Mouse (Mus musculus) embryonic facial prominence, embryonic 14.5 days (tissue): ENCODE measurements around the gene Ikzf1. TPM values are rescaled to one million over a fixed set of nuclear protein-coding genes. Genes with fewer than 3 reads are reported as not detected.

Experiments
- ATAC-seq: fragments of 200-750 bp; cut with Nextera tagmentation; 2 replicates; pipeline ENCODE4 v1.8.0; 2017; ENCODE audit warnings: low read depth, moderate number of reproducible peaks, moderate TSS enrichment
- DNase-seq: peaks from one replicate; pipeline ENCODE4 v3.0.0-alpha.2; 2015; ENCODE audit warnings: low spot score
- H3K27ac ChIP-seq: fragments of 300-500 bp; sonication (generic); replicated peaks from 2 replicates; pipeline ENCODE4 v1.5.1; 2014; ENCODE audit warnings: low read depth, mild to moderate bottlenecking, low read length, moderate library complexity
- H3K27me3 ChIP-seq: fragments of 300-500 bp; sonication (generic); replicated peaks from 2 replicates; pipeline ENCODE4 v1.6.1; 2014; ENCODE audit warnings: low read length; ENCODE audit not compliant: control insufficient read depth, insufficient read depth
- H3K36me3 ChIP-seq: fragments of 300-500 bp; sonication (generic); 2 replicates; pipeline ENCODE4 v1.6.1; 2014; ENCODE audit warnings: low read length, mixed read lengths; ENCODE audit not compliant: control insufficient read depth, insufficient read depth
- H3K4me1 ChIP-seq: fragments of 300-500 bp; sonication (generic); 2 replicates; pipeline ENCODE4 v1.6.1; 2014; ENCODE audit warnings: antibody characterized with exemption, low read length; ENCODE audit not compliant: control insufficient read depth, insufficient read depth
- H3K4me2 ChIP-seq: fragments of 300-500 bp; sonication (generic); 2 replicates; pipeline ENCODE4 v1.6.1; 2014; ENCODE audit warnings: low read depth, mild to moderate bottlenecking, low read length, moderate library complexity, mixed read lengths
- H3K4me3 ChIP-seq: fragments of 300-500 bp; sonication (generic); 2 replicates; pipeline ENCODE4 v1.5.1; 2014; ENCODE audit warnings: low read depth, mild to moderate bottlenecking, low read length
- H3K9ac ChIP-seq: fragments of 300-500 bp; sonication (generic); 2 replicates; pipeline ENCODE4 v1.6.1; 2014; ENCODE audit warnings: low read depth, mild to moderate bottlenecking, low read length, moderate library complexity, mixed read lengths
- H3K9me3 ChIP-seq: fragments of 300-500 bp; sonication (generic); 2 replicates; pipeline ENCODE4 v1.6.1; 2016; ENCODE audit warnings: low read length; ENCODE audit not compliant: control insufficient read depth
- WGBS: fragments of 180-500 bp; shearing (Covaris S2); extraction: QIAGEN DNeasy Blood & Tissue Kit; methylation state at CpG from one replicate; pipeline ENCODE4 v1.1.7; 2014; 5-methylcytosine and 5-hydroxymethylcytosine counted together
- polyA plus RNA-seq: library from polyadenylated mRNA; unstranded; fragments of >200 nt; fragmentation: Nextera tagmentation; extraction: Ambion mirVana; gene quantifications from 2 replicates; pipeline ENCODE4 v1.2.1, GENCODE M21; 2014

The Ikzf1 gene
- polyA plus RNA-seq, 1 experiment from 2014 or later, result 4.7 TPM

- no peaks in the 10 kb centered on the region for H3K27me3 ChIP-seq
- ATAC-seq, result no peak
- no peak for DNase-seq
- H3K36me3 ChIP-seq, result no peaks in the 10 kb centered on the region
- H3K4me3 ChIP-seq, result no peak overlapping the region
- WGBS, result 88% methylated on average over 9 of the region's 9 CpGs
- H3K4me1 ChIP-seq, result no peaks in the 10 kb centered on the region
- no peak overlapping the region for H3K9ac ChIP-seq
- H3K27ac ChIP-seq, result no peak overlapping the region
- no peak overlapping the region for H3K4me2 ChIP-seq
- H3K9me3 ChIP-seq, result no peaks in the 10 kb centered on the region
Measured at GRCm38 (mm10) chr11:11708154-11708719, 23.4 kb downstream of the Ikzf1 start.

- no peak for ATAC-seq
- H3K27ac ChIP-seq, result no peak overlapping the region
Measured at GRCm38 (mm10) chr11:11709311-11709710, 24.5 kb downstream of the Ikzf1 start.

GRCm38 (mm10) chr11:11710718-11711117, 25.9 kb downstream of the Ikzf1 start:
- Histone ChIP-seq H3K36me3 (no peaks in the 10 kb centered on the region), H3K4me2 (no peak overlapping the region), H3K27ac (no peak overlapping the region), H3K27me3 (no peaks in the 10 kb centered on the region), H3K4me1 (no peaks in the 10 kb centered on the region), H3K9me3 (no peaks in the 10 kb centered on the region), H3K9ac (no peak overlapping the region), H3K4me3 (no peak overlapping the region)
- DNase-seq, result no peak
- ATAC-seq, result no peak

More at GRCm38 (mm10) chr11:11709311-11709710, 24.5 kb downstream of the Ikzf1 start:
- no peak overlapping the region for H3K4me2 ChIP-seq
- no peak overlapping the region for H3K9ac ChIP-seq
- no peak overlapping the region for H3K4me3 ChIP-seq
- H3K4me1 ChIP-seq, result no peaks in the 10 kb centered on the region
- 86% methylated on average over 6 of the region's 6 CpGs for WGBS
- no peak for DNase-seq
- no peaks in the 10 kb centered on the region for H3K9me3 ChIP-seq
- H3K36me3 ChIP-seq, result no peaks in the 10 kb centered on the region
- no peaks in the 10 kb centered on the region for H3K27me3 ChIP-seq

- WGBS, result 56% methylated on average over 7 of the region's 7 CpGs
- Histone ChIP-seq H3K27me3 (no peaks in the 10 kb centered on the region), H3K9me3 (no peaks in the 10 kb centered on the region), H3K4me2 (no peak overlapping the region), H3K4me3 (no peak overlapping the region), H3K4me1 (no peaks in the 10 kb centered on the region), H3K36me3 (no peaks in the 10 kb centered on the region), H3K27ac (no peak overlapping the region), H3K9ac (no peak overlapping the region)
- DNase-seq, result no peak
- ATAC-seq, result no peak
Measured at GRCm38 (mm10) chr11:11711748-11712147, 26.9 kb downstream of the Ikzf1 start.

- Histone ChIP-seq H3K4me2 (no peak overlapping the region), H3K9me3 (no peaks in the 10 kb centered on the region), H3K27me3 (no peaks in the 10 kb centered on the region), H3K4me1 (no peaks in the 10 kb centered on the region), H3K27ac (no peak overlapping the region), H3K4me3 (no peak overlapping the region), H3K9ac (no peak overlapping the region), H3K36me3 (no peaks in the 10 kb centered on the region)
- DNase-seq, result no peak
- 80% methylated on average over 2 of the region's 2 CpGs for WGBS
- no peak for ATAC-seq
Measured at GRCm38 (mm10) chr11:11714676-11715075, 29.9 kb downstream of the Ikzf1 start.

GRCm38 (mm10) chr11:11715963-11716691, 31.3 kb downstream of the Ikzf1 start:
- no peak overlapping the region for H3K27ac ChIP-seq
- DNase-seq (no peak), ATAC-seq (no peak)
- H3K9me3 ChIP-seq, result no peaks in the 10 kb centered on the region
- no peaks in the 10 kb centered on the region for H3K4me1 ChIP-seq
- WGBS, result 84% methylated on average over 7 of the region's 7 CpGs
- no peaks in the 10 kb centered on the region for H3K27me3 ChIP-seq
- no peak overlapping the region for H3K9ac ChIP-seq
- H3K4me3 ChIP-seq, result no peak overlapping the region
- no peaks in the 10 kb centered on the region for H3K36me3 ChIP-seq
- no peak overlapping the region for H3K4me2 ChIP-seq

GRCm38 (mm10) chr11:11716692-11717037, 31.9 kb downstream of the Ikzf1 start:
- ATAC-seq, result no peak
- Histone ChIP-seq H3K4me1 (no peaks in the 10 kb centered on the region), H3K4me2 (no peak overlapping the region), H3K27ac (no peak overlapping the region), H3K27me3 (no peaks in the 10 kb centered on the region), H3K9ac (no peak overlapping the region), H3K9me3 (no peaks in the 10 kb centered on the region), H3K36me3 (no peaks in the 10 kb centered on the region), H3K4me3 (no peak overlapping the region)
- DNase-seq, result no peak
- 79% methylated on average over 2 of the region's 2 CpGs for WGBS

- Histone ChIP-seq H3K4me3 (no peak overlapping the region), H3K4me1 (no peaks in the 10 kb centered on the region), H3K9me3 (no peaks in the 10 kb centered on the region), H3K4me2 (no peak overlapping the region), H3K36me3 (no peaks in the 10 kb centered on the region), H3K27me3 (no peaks in the 10 kb centered on the region), H3K9ac (no peak overlapping the region), H3K27ac (no peak overlapping the region)
- no peak for DNase-seq
- no peak for ATAC-seq
- WGBS, result 67% methylated on average over 4 of the region's 4 CpGs
Measured at GRCm38 (mm10) chr11:11717606-11718167, 32.9 kb downstream of the Ikzf1 start.

GRCm38 (mm10) chr11:11719748-11720147, 34.9 kb downstream of the Ikzf1 start:
- no peak overlapping the region for H3K27ac ChIP-seq
- no peaks in the 10 kb centered on the region for H3K36me3 ChIP-seq
- no peak overlapping the region for H3K9ac ChIP-seq
- DNase-seq (no peak), ATAC-seq (no peak)
- H3K4me2 ChIP-seq, result no peak overlapping the region
- H3K9me3 ChIP-seq, result no peaks in the 10 kb centered on the region
- WGBS, result 74% methylated on average over 5 of the region's 5 CpGs
- H3K27me3 ChIP-seq, result no peaks in the 10 kb centered on the region
- H3K4me1 ChIP-seq, result no peaks in the 10 kb centered on the region
- H3K4me3 ChIP-seq, result no peak overlapping the region
